Mouse (Mus musculus) embryonic fibroblast, embryonic 13.5 days (primary cell): ENCODE measurements around the gene Spats2l. TPM values are rescaled to one million over a fixed set of nuclear protein-coding genes. Genes with fewer than 3 reads are reported as not detected.

Experiments used
- H3K27ac ChIP-seq: 2 replicates; pipeline ENCODE4 v1.5.1; 2012; ENCODE audit warnings: low read length, control low read depth, inconsistent platforms; ENCODE audit not compliant: insufficient read depth
- H3K4me1 ChIP-seq: 2 replicates; pipeline ENCODE4 v1.6.1; 2011; ENCODE audit warnings: low read length; ENCODE audit not compliant: control insufficient read depth, insufficient read depth
- H3K4me3 ChIP-seq: 2 replicates; pipeline ENCODE4 v1.5.1; 2011; ENCODE audit warnings: mild to moderate bottlenecking, control low read depth, low read length; ENCODE audit not compliant: insufficient read depth
- CTCF ChIP-seq: IDR thresholded peaks from 2 replicates; pipeline ENCODE4 v1.5.1; 2011; ENCODE audit warnings: mild to moderate bottlenecking, control low read depth, low read length, moderate library complexity, borderline replicate concordance; ENCODE audit not compliant: insufficient read depth
- POLR2A ChIP-seq: IDR thresholded peaks from 2 replicates; pipeline ENCODE4 v1.6.1; 2011; ENCODE audit warnings: low read depth, mild to moderate bottlenecking, control low read depth, low read length, moderate library complexity
- polyA plus RNA-seq: library from polyadenylated mRNA; stranded (reverse); fragments of >200 nt; gene quantifications from 2 replicates; pipeline ENCODE4 v1.2.4, GENCODE M21; 2011; ENCODE audit warnings: low read depth; ENCODE audit not compliant: missing spikeins, insufficient read length

Gene Spats2l
- polyA plus RNA-seq, 1 experiment: 50.3 TPM

- no peak overlapping the region for H3K27ac ChIP-seq
- no peak for TF ChIP-seq POLR2A
- no peak for TF ChIP-seq CTCF
- H3K4me3 ChIP-seq: no peak overlapping the region
- H3K4me1 ChIP-seq: 0 out of 2 replicates have a peak, but pooled peaks cover 4% of the 10 kb centered on the region
Observed at GRCm38 (mm10) chr1:57817103-57817502, 43.1 kb downstream of the Spats2l start.

- Histone ChIP-seq H3K27ac (no peak overlapping the region), H3K4me1 (peaks cover 4% of the 10 kb centered on the region; the same call in 1 of the 2 replicates), H3K4me3 (no peak overlapping the region)
- no peak for TF ChIP-seq CTCF
- TF ChIP-seq POLR2A: no peak
Observed at GRCm38 (mm10) chr1:57820428-57820997, 46.6 kb downstream of the Spats2l start.

GRCm38 (mm10) chr1:57824966-57825759, 51.2 kb downstream of the Spats2l start:
- Histone ChIP-seq H3K4me3 (no peak overlapping the region), H3K27ac (no peak overlapping the region), H3K4me1 (peaks cover 4% of the 10 kb centered on the region; the same call in 1 of the 2 replicates)
- TF ChIP-seq CTCF (no peak), POLR2A (no peak)

- H3K4me1 ChIP-seq: no peaks in the 10 kb centered on the region; the same call in 1 of the 2 replicates
- TF ChIP-seq CTCF: no peak
- no peak for TF ChIP-seq POLR2A
- no peak overlapping the region for H3K27ac ChIP-seq
- no peak overlapping the region for H3K4me3 ChIP-seq
Observed at GRCm38 (mm10) chr1:57826245-57826644, 52.3 kb downstream of the Spats2l start.

- no peak overlapping the region for H3K4me3 ChIP-seq
- TF ChIP-seq POLR2A: no peak
- TF ChIP-seq CTCF: no peak
- H3K4me1 ChIP-seq: no peaks in the 10 kb centered on the region; the same call in 1 of the 2 replicates
- H3K27ac ChIP-seq: no peak overlapping the region
Observed at GRCm38 (mm10) chr1:57833145-57833544, 59.2 kb downstream of the Spats2l start.

GRCm38 (mm10) chr1:57835128-57835527, 61.2 kb downstream of the Spats2l start:
- no peaks in the 10 kb centered on the region; the same call in 1 of the 2 replicates for H3K4me1 ChIP-seq
- no peak overlapping the region for H3K4me3 ChIP-seq
- TF ChIP-seq CTCF (no peak), POLR2A (no peak)
- no peak overlapping the region for H3K27ac ChIP-seq

- Histone ChIP-seq H3K27ac (peak overlapping the region; percentile 32; the same call in 1 of the 2 replicates), H3K4me3 (no peak overlapping the region), H3K4me1 (no peaks in the 10 kb centered on the region; the same call in 1 of the 2 replicates)
- TF ChIP-seq POLR2A: no peak
- no peak for TF ChIP-seq CTCF
Observed at GRCm38 (mm10) chr1:57836686-57837317, 62.8 kb downstream of the Spats2l start.

GRCm38 (mm10) chr1:57839863-57840262, 65.9 kb downstream of the Spats2l start:
- Histone ChIP-seq H3K4me3 (no peak overlapping the region), H3K4me1 (no peaks in the 10 kb centered on the region; the same call in 1 of the 2 replicates), H3K27ac (no peak overlapping the region)
- TF ChIP-seq CTCF (no peak), POLR2A (no peak)

- Histone ChIP-seq H3K27ac (no peak overlapping the region), H3K4me3 (no peak overlapping the region), H3K4me1 (no peaks in the 10 kb centered on the region)
- TF ChIP-seq POLR2A (no peak), CTCF (no peak)
Observed at GRCm38 (mm10) chr1:57845054-57845722, 71.2 kb downstream of the Spats2l start.
